Mouse (Mus musculus) stomach, postnatal 0 days (tissue): ENCODE data around the gene Kdelc1. TPM values are rescaled to one million over a fixed set of nuclear protein-coding genes. Genes with fewer than 3 reads are reported as not detected.

ENCODE experiments used
- ATAC-seq: fragments of 200-750 bp; cut with Nextera tagmentation; 2 replicates; pipeline ENCODE4 v1.8.0; 2017; ENCODE audit not compliant: low FRiP score, low TSS enrichment
- DNase-seq: peaks from one replicate; pipeline ENCODE4 v3.0.0-alpha.2; 2016; ENCODE audit warnings: low spot score
- H3K27ac ChIP-seq: fragments of 300-500 bp; sonication (generic); replicated peaks from 2 replicates; pipeline ENCODE4 v1.5.1; 2014; ENCODE audit warnings: mild to moderate bottlenecking, control low read depth
- H3K27me3 ChIP-seq: fragments of 300-500 bp; sonication (generic); 2 replicates; pipeline ENCODE4 v1.6.1; 2014; ENCODE audit warnings: low read length; ENCODE audit not compliant: control insufficient read depth, insufficient read depth
- H3K36me3 ChIP-seq: fragments of 300-500 bp; sonication (generic); 2 replicates; pipeline ENCODE4 v1.6.1; 2014; ENCODE audit warnings: low read length, mixed read lengths; ENCODE audit not compliant: control insufficient read depth, insufficient read depth
- H3K4me1 ChIP-seq: fragments of 300-500 bp; sonication (generic); replicated peaks from 2 replicates; pipeline ENCODE4 v1.6.1; 2014; ENCODE audit warnings: antibody characterized with exemption; ENCODE audit not compliant: control insufficient read depth, insufficient read depth
- H3K4me2 ChIP-seq: fragments of 300-500 bp; sonication (generic); replicated peaks from 2 replicates; pipeline ENCODE4 v1.6.1; 2014; ENCODE audit warnings: low read depth, mild to moderate bottlenecking, control low read depth, moderate library complexity
- H3K4me3 ChIP-seq: fragments of 300-500 bp; sonication (generic); 2 replicates; pipeline ENCODE4 v1.5.1; 2014; ENCODE audit warnings: low read depth, low read length, control low read depth
- H3K9ac ChIP-seq: fragments of 300-500 bp; sonication (generic); 2 replicates; pipeline ENCODE4 v1.6.1; 2014; ENCODE audit warnings: mild to moderate bottlenecking, low read length, control low read depth, mixed read lengths
- H3K9me3 ChIP-seq: fragments of 300-500 bp; sonication (generic); 2 replicates; pipeline ENCODE4 v1.6.1; 2016; ENCODE audit warnings: low read length; ENCODE audit not compliant: control insufficient read depth
- CTCF ChIP-seq: IDR thresholded peaks from 2 replicates; pipeline ENCODE4 v1.5.1; 2016; ENCODE audit warnings: antibody characterized with exemption, low read depth, mild to moderate bottlenecking, moderate library complexity
- EP300 ChIP-seq: optimal IDR thresholded peaks from 2 replicates; pipeline ENCODE3; 2016; ENCODE audit warnings: antibody characterized with exemption
- WGBS: fragments of 180-500 bp; shearing (Covaris S2); extraction: QIAGEN DNeasy Blood & Tissue Kit; methylation state at CpG from one replicate; pipeline ENCODE4 v1.1.7; 2014; 5-methylcytosine and 5-hydroxymethylcytosine counted together
- polyA plus RNA-seq: library from polyadenylated mRNA; unstranded; fragments of >200 nt; fragmentation: Nextera tagmentation; extraction: Ambion mirVana; gene quantifications from 2 replicates; pipeline ENCODE4 v1.2.1, GENCODE M21; 2015

Gene Kdelc1
- polyA plus RNA-seq, 1 experiment from 2014 or later = 20.6 TPM

DNA sequence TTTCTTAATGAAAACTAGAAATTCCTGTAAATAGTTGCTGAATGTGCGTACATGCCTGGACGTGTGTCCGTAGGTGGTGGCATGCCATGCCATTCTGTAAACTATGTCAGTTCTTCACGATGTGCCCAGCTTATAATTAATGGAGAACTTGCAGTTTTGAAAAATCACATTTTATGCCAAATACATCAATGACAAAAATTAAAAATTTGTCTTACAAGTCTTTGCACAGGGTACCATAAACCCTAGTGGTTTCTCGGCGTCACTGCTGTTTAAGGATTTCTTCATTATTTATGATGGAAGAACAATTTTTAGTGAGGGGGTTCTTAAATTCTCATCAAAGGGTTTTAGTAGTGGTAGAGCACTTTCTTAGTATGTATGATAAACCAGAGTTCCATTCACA is 30.1 kb upstream of the Kdelc1 start:
- Histone ChIP-seq H3K4me1 (no peaks in the 10 kb centered on the region), H3K9ac (no peak overlapping the region; the same call in 1 of the 2 replicates), H3K36me3 (no peaks in the 10 kb centered on the region), H3K4me2 (peak overlapping the region; percentile 67), H3K9me3 (no peaks in the 10 kb centered on the region), H3K27ac (no peak overlapping the region), H3K27me3 (no peaks in the 10 kb centered on the region), H3K4me3 (peak overlapping the region; percentile 70)
- DNase-seq = no peak
- ATAC-seq = no peak
- TF ChIP-seq CTCF (peak; percentile 45), EP300 (no peak)
- WGBS = 15% methylated on average over 6 of the region's 6 CpGs

DNA sequence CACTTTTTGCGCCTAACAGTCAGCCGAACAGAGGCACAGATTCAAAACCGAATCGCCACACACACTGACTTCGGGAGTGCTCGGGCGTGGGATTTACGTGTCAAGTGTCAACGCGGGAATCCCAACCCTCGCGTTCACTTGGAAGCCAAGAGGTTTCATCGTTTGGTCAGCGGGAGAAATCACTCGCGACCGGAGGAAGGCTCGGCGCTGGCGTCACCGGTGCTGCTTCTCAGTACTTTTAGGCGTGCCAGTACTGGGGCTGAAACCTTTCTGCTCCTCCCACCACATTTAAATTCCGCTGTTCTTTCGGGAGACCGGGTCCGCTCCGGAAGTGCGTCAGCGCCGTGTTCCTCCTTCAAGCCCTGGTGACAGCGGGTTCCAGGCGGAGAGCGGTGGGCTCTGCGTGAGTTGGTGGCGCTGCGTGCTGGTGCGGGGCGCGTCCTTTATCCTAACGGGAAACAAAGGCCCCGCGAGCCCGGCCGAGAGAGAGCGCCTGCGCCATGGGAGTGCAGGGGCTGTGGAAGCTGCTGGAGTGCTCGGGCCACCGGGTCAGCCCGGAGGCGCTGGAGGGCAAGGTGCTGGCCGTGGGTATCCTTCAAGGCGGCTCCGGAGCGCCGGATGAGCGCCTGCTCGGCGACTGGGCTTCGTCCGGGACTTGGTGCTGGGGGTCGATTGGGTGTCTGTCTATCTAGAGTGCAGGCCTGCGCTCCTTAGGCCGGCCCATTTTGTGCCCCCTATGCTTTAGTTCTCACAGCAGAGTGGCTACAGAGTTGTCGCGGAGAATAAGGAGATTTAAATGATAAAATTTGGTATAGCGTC is 29.2 kb upstream of the Kdelc1 start, which contains the start of gene Ercc5:
Ercc5 (plus strand) TSS at position 182 of the 819 bp plus-strand sequence.
- ATAC-seq (peak; percentile 97), DNase-seq (peak; percentile 85)
- peak within 1 kb of the TSS; percentile 92 for H3K27ac ChIP-seq
- under 1% methylated on average over 66 of the region's 66 CpGs for WGBS
- H3K36me3 ChIP-seq = peaks cover 2% of the 10 kb centered on the region; the same call in 1 of the 2 replicates
- no peaks in the 10 kb centered on the region for H3K9me3 ChIP-seq
- no peaks in the 10 kb centered on the region for H3K27me3 ChIP-seq
- TF ChIP-seq EP300 (no peak), CTCF (no peak)
- H3K4me2 ChIP-seq = peak within 1 kb of the TSS; percentile 67
- H3K4me1 ChIP-seq = no peaks in the 10 kb centered on the region
- peak within 1 kb of the TSS; percentile 70 for H3K4me3 ChIP-seq
- peak within 1 kb of the TSS; percentile 84 for H3K9ac ChIP-seq

- H3K36me3 ChIP-seq = peaks cover 4% of the 10 kb centered on the region; the same call in 1 of the 2 replicates
- no peak overlapping the region for H3K27ac ChIP-seq
- DNase-seq (no peak), ATAC-seq (no peak)
- no peaks in the 10 kb centered on the region for H3K9me3 ChIP-seq
- TF ChIP-seq EP300 (no peak), CTCF (no peak)
- 88% methylated on average over 5 of the region's 5 CpGs for WGBS
- no peak overlapping the region for H3K4me2 ChIP-seq
- H3K27me3 ChIP-seq = no peaks in the 10 kb centered on the region
- no peaks in the 10 kb centered on the region for H3K4me1 ChIP-seq
- no peak overlapping the region for H3K4me3 ChIP-seq
- H3K9ac ChIP-seq = no peak overlapping the region
Observed at GRCm38 (mm10) chr1:44142747-44143146, 24.1 kb upstream of the Kdelc1 start.

DNA sequence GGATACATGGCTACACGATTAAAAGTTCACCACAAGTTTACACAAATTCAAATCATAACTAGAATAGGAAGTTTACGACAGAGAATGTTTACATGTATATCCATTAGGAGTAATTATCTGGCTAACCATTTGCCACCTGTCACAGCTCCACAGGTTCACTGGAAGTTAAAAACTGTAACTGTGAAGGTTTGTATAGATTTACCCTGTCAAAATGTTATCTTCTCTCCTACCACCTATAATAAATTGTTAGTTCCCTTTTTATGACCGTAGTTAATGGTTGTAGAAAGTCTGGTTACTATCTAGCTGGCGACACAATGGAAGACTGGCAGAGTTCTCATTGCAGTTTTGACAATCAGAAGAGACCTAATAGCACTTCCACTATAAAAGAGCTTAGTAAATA is 21.6 kb upstream of the Kdelc1 start:
- TF ChIP-seq CTCF = no peak
- no peak for TF ChIP-seq EP300
- Histone ChIP-seq H3K9ac (no peak overlapping the region), H3K4me1 (no peaks in the 10 kb centered on the region), H3K36me3 (peaks cover 4% of the 10 kb centered on the region), H3K27ac (no peak overlapping the region), H3K27me3 (no peaks in the 10 kb centered on the region), H3K4me3 (no peak overlapping the region), H3K4me2 (no peak overlapping the region), H3K9me3 (no peaks in the 10 kb centered on the region)
- DNase-seq = no peak
- ATAC-seq = no peak
- WGBS = 49% methylated on average over 4 of the region's 4 CpGs

DNA sequence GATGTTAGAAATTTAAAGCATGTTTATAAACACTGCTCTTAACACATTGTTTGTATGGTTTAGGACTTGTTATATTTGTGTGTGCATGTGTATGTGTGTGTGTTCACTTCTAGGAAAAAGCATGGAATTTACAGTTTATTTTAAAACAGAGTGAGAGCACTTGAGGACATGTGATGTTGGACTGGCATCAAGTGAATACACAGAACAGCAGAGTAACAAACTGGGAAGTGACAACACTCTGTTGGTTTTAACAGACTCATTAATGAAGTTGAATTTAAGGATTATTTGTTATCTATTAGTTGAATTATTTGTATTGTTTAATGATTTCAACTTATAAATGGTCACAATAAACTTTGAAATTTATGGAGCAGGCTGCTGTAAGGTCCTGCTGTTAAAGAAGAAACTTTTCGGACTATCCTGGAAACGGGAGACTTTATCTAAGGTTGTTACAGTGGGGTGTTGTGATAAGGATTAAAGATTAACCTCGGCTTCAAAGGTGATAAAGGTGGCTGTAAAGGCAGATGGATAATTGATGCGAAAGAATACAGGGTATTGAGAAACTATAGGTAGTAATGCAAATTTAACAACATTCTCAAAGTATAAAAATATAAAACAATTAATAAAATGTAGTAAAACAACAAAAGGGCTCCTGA is 11.4 kb upstream of the Kdelc1 start:
- ATAC-seq = no peak
- no peak overlapping the region for H3K4me2 ChIP-seq
- WGBS = 58% methylated on average over 4 of the region's 4 CpGs
- H3K36me3 ChIP-seq = no peaks in the 10 kb centered on the region
- no peak overlapping the region for H3K9ac ChIP-seq
- TF ChIP-seq EP300 = no peak
- TF ChIP-seq CTCF = no peak
- no peaks in the 10 kb centered on the region for H3K27me3 ChIP-seq
- DNase-seq = no peak
- H3K4me1 ChIP-seq = no peaks in the 10 kb centered on the region
- H3K9me3 ChIP-seq = no peaks in the 10 kb centered on the region
- H3K4me3 ChIP-seq = no peak overlapping the region
- H3K27ac ChIP-seq = no peak overlapping the region

DNA sequence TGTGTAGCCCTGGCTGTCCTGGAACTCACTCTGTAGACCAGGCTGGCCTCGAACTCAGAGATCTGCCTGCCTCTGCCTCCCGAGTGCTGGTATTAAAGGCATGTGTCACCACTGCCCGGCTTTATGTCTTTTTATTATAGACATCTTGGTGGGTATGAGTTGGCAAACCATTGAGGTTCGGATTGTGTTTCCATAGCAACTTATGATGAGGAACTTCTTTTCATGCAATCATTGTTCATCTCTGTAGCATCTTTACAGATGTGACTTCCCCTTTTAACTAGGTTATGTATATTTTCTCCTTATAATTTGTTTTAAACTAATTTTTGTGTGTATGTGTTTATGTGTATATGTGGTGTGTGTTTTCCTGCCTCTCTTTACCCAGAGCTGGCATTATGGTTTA is 7.0 kb upstream of the Kdelc1 start:
- DNase-seq (no peak), ATAC-seq (no peak)
- H3K4me2 ChIP-seq = no peak overlapping the region
- no peaks in the 10 kb centered on the region for H3K36me3 ChIP-seq
- H3K9ac ChIP-seq = no peak overlapping the region
- no peak overlapping the region for H3K4me3 ChIP-seq
- H3K4me1 ChIP-seq = no peaks in the 10 kb centered on the region
- no peaks in the 10 kb centered on the region for H3K27me3 ChIP-seq
- H3K9me3 ChIP-seq = no peaks in the 10 kb centered on the region
- no peak overlapping the region for H3K27ac ChIP-seq
- 90% methylated on average over 4 of the region's 4 CpGs for WGBS
- TF ChIP-seq CTCF (no peak), EP300 (no peak)
